Mouse (Mus musculus) left cerebral cortex, adult 11 months (tissue): ENCODE data around the gene Btbd35f21.
"Not testable (repeated sequence)": the region's sequence is repeated elsewhere in the genome, so short reads cannot be mapped to it uniquely, and the experiment has no call there.

ENCODE experiments used
- DNase-seq: peaks from one replicate; pipeline ENCODE4 v3.0.0; 2022; ENCODE audit warnings: low spot score

Btbd35f21 gene

DNA sequence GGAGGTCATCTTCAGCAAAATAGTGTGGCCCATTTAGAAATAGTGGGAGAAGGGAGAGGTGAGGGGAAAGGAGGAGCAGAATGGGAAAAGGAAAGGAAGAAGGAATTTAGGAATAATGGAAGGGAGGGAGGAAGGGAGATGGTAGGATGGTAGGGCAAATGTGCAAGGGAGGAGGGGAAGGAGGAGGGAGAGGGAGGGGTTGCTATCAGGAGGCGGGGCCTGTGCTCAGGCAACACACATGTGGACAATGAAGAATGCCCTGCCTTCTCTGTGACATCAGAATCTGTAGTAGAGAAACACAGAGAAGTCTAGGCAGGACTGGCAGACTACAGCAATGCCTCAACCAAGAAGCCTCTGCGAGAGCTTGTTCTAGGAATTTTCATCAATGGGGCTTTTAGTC lies at the start of gene Btbd35f21:
Gene Btbd35f21, plus strand, starts transcription at position 301 of the 400 bp plus-strand sequence.
- DNase-seq, result not testable (repeated sequence)
